Mouse (Mus musculus): Measurements from ENCODE around the gene Zfp970. TPM values are rescaled to one million over a fixed set of nuclear protein-coding genes. Genes with fewer than 3 reads are reported as not detected.
A peak's percentile ranks its signal among the peaks of the same experiment; 100 is the strongest.
"Not testable (repeated sequence)": the region's sequence is repeated elsewhere in the genome, so short reads cannot be mapped to it uniquely, and the experiment has no call there.

Zfp970 gene
- 5.2 and 5.7 TPM in 2 replicates for polyA plus RNA-seq (2015; fragmentation: Nextera tagmentation; extraction: Ambion mirVana)

DNA sequence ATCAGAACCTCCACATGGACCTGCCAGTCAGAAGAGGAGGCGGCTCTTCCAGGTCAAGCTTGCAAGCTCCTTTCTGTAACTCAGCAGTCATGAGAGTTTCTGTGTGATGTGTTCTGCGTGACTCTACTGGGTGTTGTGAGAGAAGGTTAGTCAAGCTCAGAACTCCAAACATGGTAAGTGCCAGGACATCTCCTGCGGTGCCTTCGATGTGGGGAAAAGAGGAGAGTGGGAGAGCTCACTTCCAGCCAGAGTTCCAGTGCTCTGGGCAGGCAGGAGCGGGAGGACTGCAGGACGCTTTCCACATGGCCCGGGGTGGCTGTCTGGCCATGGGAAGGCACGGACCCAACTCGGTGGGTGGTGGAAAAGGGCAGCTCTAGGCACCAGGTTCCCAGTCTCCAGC is at the start of gene Zfp970:
Gene Zfp970 (plus strand): TSS at position 58 of the 400 bp plus-strand sequence.
- H3K4me2 ChIP-seq = peak within 1 kb of the TSS; percentile 46
- H3K9ac ChIP-seq = 0 out of 2 replicates have a peak within 1 kb of the TSS, but pooled peaks have one; percentile 41
- H3K9me3 ChIP-seq; H3K36me3 ChIP-seq; ATAC-seq (ENCODE audit: low read depth); H3K27ac ChIP-seq (replicated peaks); H3K4me1 ChIP-seq (replicated peaks); H3K27me3 ChIP-seq: not testable (repeated sequence)
- H3K4me3 ChIP-seq = peak within 1 kb of the TSS; percentile 40
- 8% methylated on average over 8 of the region's 9 CpGs for WGBS

DNA sequence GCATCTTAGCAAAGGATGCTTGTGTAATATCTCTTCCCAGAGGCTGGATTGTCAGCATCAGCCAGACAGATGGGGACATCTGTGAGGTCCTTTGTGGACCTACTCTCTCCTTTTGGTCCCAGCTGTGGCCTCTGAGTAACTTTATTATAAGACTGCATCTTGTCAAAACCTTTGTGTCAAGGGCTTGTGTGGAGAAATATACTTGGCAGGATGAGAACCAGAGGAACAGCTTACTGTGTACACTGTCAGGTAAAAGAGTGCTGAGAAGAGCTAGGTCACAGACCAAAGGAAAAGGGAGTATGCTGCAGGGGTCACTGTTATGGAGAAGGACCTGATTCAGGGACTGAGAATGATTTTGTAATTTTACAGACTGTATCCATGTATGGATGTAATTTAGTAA is 3.7 kb downstream of the Zfp970 start:
- not testable (repeated sequence) for H3K9me3 ChIP-seq; ATAC-seq (ENCODE audit: low read depth); H3K4me1 ChIP-seq (replicated peaks); H3K9ac ChIP-seq; H3K4me3 ChIP-seq; H3K27ac ChIP-seq (replicated peaks); H3K4me2 ChIP-seq; H3K36me3 ChIP-seq; H3K27me3 ChIP-seq

DNA sequence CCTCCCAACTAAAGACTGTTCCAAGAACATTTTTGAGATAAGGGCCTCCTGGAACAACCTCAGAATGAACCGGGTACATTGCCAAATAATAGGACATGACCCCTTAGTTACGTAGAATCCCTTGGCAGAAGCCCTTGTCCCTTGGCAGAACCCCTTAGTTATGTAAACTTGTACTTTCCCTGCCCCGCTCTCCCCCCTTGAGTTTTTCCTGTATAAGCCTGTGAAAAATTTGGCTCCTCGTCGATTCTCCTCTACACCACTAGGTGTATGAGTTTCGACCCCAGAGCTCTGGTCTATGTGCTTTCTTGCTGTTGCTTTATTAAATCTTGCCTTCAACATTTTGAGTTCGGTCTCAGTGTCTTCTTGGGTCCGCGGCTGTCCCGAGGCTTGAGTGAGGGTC is 7.7 kb downstream of the Zfp970 start:
- not testable (repeated sequence) for H3K27ac ChIP-seq (replicated peaks); H3K27me3 ChIP-seq; H3K4me1 ChIP-seq (replicated peaks); H3K36me3 ChIP-seq; H3K9me3 ChIP-seq; H3K4me2 ChIP-seq; ATAC-seq (ENCODE audit: low read depth); H3K9ac ChIP-seq; H3K4me3 ChIP-seq
- 92% methylated on average over 5 of the region's 10 CpGs for WGBS

DNA sequence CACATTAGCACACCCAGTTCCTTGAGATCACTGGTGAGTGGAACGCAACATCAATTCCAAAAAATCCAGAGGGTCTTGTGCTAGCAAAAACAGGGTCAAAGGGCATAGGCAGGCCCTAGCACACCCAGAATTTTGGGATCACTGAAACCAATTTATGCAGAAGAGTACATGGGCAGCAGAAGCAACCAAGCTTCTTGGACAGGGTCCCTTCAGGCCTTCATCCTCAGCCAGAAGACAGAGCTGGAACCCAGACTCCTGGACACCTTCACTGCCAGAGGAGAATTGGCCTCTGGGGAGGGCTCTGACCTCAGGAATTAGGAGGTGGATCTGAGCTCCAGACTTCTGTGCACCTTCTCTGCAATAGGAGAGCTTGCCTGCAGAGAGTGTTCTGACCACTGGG is 17.4 kb downstream of the Zfp970 start:
- not testable (repeated sequence) for H3K9ac ChIP-seq; H3K27me3 ChIP-seq; H3K9me3 ChIP-seq; H3K27ac ChIP-seq (replicated peaks); H3K4me3 ChIP-seq; H3K4me2 ChIP-seq; ATAC-seq (ENCODE audit: low read depth); H3K4me1 ChIP-seq (replicated peaks); H3K36me3 ChIP-seq
- 100% methylated on average over 1 of the region's 1 CpGs for WGBS

DNA sequence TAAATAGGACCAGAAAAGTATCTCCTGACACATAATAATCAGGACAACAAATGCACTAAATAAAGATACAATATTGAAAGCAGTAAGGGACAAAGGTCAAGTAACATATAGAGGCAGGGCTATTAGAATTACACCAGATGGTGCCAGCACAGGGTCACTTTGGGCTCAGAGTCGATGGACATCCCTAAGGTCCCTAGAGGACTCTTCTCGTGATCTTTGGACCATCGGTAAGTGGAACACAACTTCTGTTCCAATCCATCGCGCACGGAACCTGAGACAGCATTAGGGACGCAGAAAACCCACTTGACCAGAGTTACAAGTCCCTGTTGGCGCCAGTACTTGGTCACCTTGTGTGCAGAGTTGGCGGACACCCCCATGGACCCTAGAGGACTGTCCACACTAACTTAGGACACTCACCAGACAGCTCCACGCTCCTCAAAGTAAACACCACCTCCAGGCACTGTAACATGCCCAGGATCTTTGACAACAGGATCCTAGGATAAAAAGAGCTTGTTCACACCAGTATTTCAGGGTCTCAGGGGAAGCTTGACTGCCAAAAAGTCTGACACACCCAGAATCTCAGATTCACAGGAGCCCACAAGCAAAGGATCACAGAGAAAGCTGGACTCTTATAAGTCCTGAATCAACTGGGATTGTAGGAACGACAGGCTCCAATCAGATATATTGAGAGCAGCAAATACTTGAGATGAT is 18.9 kb downstream of the Zfp970 start:
- not testable (repeated sequence) for ATAC-seq (ENCODE audit: low read depth); H3K36me3 ChIP-seq; H3K4me1 ChIP-seq (replicated peaks); H3K4me3 ChIP-seq; H3K9ac ChIP-seq; H3K27me3 ChIP-seq; H3K4me2 ChIP-seq; H3K27ac ChIP-seq (replicated peaks); H3K9me3 ChIP-seq
- WGBS = 86% methylated on average over 11 of the region's 11 CpGs

DNA sequence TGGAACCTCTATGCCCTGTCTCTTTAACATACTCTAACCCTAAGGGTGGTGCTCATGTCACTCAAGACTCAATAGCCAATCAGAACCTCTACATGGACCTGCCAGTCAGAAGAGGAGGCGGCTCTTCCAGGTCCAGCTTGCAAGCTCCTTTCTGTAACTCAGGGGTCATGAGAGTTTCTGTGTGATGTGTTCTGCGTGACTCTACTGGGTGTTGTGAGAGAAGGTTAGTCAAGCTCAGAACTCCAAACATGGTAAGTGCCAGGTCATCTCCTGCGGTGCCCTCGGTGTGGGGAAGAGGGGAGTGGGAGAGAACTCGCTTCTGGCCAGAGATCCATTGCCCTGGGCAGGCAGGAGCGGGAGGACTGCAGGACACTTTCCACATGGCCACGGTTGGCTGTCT is 33.5 kb downstream of the Zfp970 start, which contains the start of gene Gm14403:
Gene Gm14403 (plus strand): TSS at position 149 of the 400 bp plus-strand sequence.
- not testable (repeated sequence) for H3K9me3 ChIP-seq; H3K27ac ChIP-seq (replicated peaks); H3K4me1 ChIP-seq (replicated peaks); ATAC-seq (ENCODE audit: low read depth); H3K9ac ChIP-seq; H3K36me3 ChIP-seq; H3K27me3 ChIP-seq
- WGBS = 24% methylated on average over 7 of the region's 7 CpGs
- Histone ChIP-seq H3K4me2 (peak within 1 kb of the TSS; percentile 40), H3K4me3 (peak within 1 kb of the TSS; percentile 31)

DNA sequence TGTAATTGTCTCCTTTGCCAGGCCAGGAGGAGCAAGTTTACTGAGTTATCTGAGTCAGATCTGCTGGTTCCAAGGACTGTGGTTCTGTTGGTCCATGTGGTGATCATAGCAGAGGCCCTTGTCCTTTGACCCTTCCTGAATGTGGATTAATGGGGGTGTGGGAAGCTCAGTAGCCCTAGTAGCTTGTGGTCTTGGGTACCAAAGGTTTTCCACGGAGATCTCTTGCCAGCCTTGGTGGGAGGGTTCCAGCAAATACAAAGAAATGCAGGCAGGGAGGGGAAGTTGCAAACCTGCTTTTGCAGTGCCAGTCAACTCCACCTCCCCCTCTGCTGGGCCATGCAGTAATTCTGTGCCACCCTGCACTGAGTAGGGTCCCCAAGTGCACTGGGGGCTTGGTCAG is 34.6 kb downstream of the Zfp970 start:
- not testable (repeated sequence) for H3K4me1 ChIP-seq (replicated peaks); H3K27me3 ChIP-seq; H3K27ac ChIP-seq (replicated peaks); H3K9me3 ChIP-seq; H3K36me3 ChIP-seq; ATAC-seq (ENCODE audit: low read depth); H3K4me2 ChIP-seq; H3K4me3 ChIP-seq; H3K9ac ChIP-seq
- WGBS = 50% methylated on average over 1 of the region's 1 CpGs

DNA sequence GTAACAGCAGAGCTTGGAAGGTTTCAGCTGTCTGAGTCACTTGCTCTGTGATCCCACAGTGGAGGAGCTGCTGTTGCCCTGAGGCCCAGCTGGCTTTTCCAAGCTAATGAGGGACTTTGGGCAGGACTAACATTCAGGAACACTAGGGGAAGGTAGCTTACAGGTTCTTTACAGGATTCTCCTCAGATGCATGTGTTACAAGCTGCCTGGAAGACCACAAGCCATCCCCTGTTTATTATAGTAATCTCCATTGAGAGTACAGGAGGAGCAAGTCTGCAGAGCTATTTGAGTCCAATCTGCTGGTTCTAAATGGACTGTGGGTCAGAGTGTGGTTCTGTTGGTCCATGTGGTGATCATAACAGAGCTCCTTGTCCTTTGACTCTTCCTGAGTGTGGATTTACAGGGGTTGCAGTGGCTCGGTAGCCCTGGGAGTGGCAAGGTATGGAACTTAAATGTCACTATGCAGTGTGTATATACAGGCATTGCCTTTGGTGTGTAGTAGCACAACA is 40.7 kb downstream of the Zfp970 start:
- not testable (repeated sequence) for H3K36me3 ChIP-seq; H3K4me1 ChIP-seq (replicated peaks); H3K4me2 ChIP-seq; H3K27ac ChIP-seq (replicated peaks); H3K27me3 ChIP-seq; H3K9me3 ChIP-seq; ATAC-seq (ENCODE audit: low read depth); H3K9ac ChIP-seq; H3K4me3 ChIP-seq
- WGBS = 92% methylated on average over 1 of the region's 1 CpGs

DNA sequence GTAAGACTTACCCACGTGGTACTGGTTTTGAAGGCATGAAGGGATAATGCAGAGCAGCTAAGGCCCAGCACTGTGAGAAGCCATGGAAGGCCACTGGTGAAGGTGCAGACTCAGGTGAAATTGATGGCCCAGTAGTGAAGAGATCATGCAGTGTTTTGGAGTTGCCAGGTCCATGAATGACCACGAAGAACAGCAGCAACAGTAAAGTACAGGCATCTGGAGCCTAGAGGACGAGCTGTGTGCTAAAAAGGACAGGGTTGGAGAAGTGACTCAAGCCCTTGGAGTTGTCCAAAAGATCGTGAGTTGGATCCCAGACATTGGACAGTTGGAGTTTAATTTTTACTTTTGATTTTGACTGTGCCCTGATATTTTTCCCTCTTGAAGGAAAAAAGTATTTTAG is 46.8 kb downstream of the Zfp970 start:
- WGBS = 67% methylated on average over 4 of the region's 4 CpGs
- H3K4me3 ChIP-seq; H3K4me2 ChIP-seq; H3K9me3 ChIP-seq; H3K4me1 ChIP-seq (replicated peaks); H3K9ac ChIP-seq; H3K36me3 ChIP-seq; H3K27me3 ChIP-seq; ATAC-seq (ENCODE audit: low read depth); H3K27ac ChIP-seq (replicated peaks): not testable (repeated sequence)

DNA sequence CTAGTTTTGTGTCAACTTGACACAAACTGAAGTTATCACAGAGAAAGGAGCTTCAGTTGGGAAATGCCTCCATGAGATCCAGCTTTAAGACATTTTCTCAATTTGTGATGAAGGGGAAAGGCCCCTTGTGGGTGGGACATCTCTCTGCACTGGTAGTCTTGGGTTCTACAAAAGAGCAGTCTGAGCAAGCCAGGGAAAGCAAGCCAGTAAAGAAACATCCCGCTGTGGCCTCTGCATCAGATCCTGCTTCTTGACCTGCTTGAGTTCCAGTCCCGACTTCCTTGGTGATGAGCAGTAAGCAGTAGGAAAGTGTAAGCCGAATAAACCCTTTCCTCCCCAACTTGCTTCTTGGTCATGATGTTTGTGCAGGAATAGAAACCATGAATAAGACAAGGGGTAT is 47.4 kb downstream of the Zfp970 start:
- WGBS = 84% methylated on average over 3 of the region's 3 CpGs
- not testable (repeated sequence) for H3K27me3 ChIP-seq; H3K9me3 ChIP-seq; H3K4me3 ChIP-seq; H3K9ac ChIP-seq; ATAC-seq (ENCODE audit: low read depth); H3K4me1 ChIP-seq (replicated peaks); H3K27ac ChIP-seq (replicated peaks); H3K4me2 ChIP-seq; H3K36me3 ChIP-seq

DNA sequence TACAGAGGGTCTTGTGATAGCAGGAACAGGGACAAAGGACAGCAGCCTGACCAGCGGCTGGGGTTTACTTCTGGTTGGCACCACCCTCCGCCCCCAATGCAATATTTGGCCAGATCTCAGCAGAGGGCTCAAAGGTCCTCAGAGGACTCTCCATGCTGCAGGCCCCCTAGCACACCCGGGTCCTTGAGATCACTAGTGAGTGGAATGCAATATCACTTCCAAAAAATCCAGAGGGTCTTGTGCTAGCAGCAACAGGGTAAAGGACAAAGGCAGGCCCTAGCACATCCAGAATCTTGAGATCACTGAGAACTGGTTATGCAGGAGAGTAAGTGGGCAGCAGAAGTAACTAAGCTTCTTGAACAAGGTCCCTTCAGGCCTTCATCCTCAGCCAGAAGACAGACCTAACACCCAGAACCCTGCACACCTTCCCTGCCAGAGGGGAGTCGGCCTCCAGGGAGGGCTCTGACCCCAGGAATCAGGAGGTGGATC is 49.5 kb downstream of the Zfp970 start:
- WGBS = 92% methylated on average over 4 of the region's 4 CpGs
- H3K9ac ChIP-seq = not testable (repeated sequence)

DNA sequence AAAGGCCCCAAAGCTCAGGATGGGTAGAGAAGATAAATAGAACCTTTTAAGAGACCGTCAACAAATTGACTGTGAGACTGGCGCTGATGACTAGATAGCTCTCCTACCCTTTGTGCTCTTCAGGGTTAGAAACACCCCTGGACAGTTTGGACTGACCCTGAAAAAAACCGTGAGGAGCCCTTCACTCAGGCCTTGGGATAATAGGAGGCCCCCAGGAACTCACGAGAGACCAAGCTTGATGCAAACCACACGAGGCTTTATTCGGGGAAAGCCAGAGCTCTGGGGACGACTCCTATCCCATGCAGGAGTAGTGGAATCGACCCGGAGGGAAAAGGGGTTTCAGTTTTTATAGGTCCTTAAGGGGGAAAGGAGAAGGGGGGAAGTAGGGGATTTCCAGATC is 53.2 kb downstream of the Zfp970 start:
- not testable (repeated sequence) for H3K27me3 ChIP-seq; H3K9me3 ChIP-seq; H3K27ac ChIP-seq (replicated peaks); H3K4me2 ChIP-seq; H3K4me1 ChIP-seq (replicated peaks); H3K9ac ChIP-seq; ATAC-seq (ENCODE audit: low read depth); H3K4me3 ChIP-seq; H3K36me3 ChIP-seq
- WGBS = 87% methylated on average over 9 of the region's 9 CpGs

More for the DNA sequence above, 49.5 kb downstream of the Zfp970 start:
- H3K4me3 ChIP-seq; H3K36me3 ChIP-seq; H3K9me3 ChIP-seq; H3K4me2 ChIP-seq; H3K27ac ChIP-seq (replicated peaks); H3K27me3 ChIP-seq; H3K4me1 ChIP-seq (replicated peaks); ATAC-seq (ENCODE audit: low read depth): not testable (repeated sequence)

DNA sequence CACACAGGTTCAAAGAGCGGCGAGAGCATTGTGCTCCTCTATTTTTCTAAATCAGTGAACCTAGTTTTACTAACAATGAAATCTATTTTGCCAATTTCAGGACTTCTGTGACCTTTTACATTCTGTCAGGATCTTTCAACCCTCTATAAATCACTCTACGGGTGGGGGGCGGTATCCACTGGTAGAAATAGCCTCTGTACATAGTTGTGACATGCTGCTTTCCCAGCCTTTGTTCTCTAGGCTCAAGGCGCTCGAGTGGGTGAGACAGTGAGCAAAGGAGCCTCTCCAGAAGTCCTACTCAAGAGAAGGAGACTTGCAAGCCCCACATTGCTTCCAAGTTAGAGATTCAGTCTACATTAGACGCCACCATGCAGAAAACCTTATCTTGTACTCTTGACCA is 53.8 kb downstream of the Zfp970 start:
- not testable (repeated sequence) for H3K9ac ChIP-seq; H3K27ac ChIP-seq (replicated peaks); H3K27me3 ChIP-seq; H3K4me1 ChIP-seq (replicated peaks); H3K36me3 ChIP-seq; H3K4me3 ChIP-seq; ATAC-seq (ENCODE audit: low read depth); H3K4me2 ChIP-seq
- 86% methylated on average over 7 of the region's 7 CpGs for whole genome bisulfite sequencing
- peaks cover 14% of the 10 kb centered on the region for H3K9me3 ChIP-seq

All from neural tube, embryonic 13.5 days (tissue).